Mouse (Mus musculus) kidney, adult 18-20 months (tissue): ENCODE results near the gene Slc37a2.
"Not testable (repeated sequence)": the region's sequence is repeated elsewhere in the genome, so short reads cannot be mapped to it uniquely, and the experiment has no call there.

ENCODE experiments used
- DNase-seq: peaks from one replicate; pipeline ENCODE4 v3.0.0; 2021

Slc37a2 gene

GRCm38 (mm10) chr9:37255149-37255888 lies at the start of gene Slc37a2:
Slc37a2 (minus strand) TSS chr9:37255738.
- peak; percentile 76 for DNase-seq

- no peak for DNase-seq
These were observed 46.2 kb upstream of the Slc37a2 start for GRCm38 (mm10) chr9:37301720-37302119.

- not testable (repeated sequence) for DNase-seq
These were observed 45.0 kb upstream of the Slc37a2 start for GRCm38 (mm10) chr9:37300501-37300900.

GRCm38 (mm10) chr9:37295586-37295985 lies 40.0 kb upstream of the Slc37a2 start:
- no peak for DNase-seq

- DNase-seq = no peak
These were observed 11.1 kb upstream of the Slc37a2 start for GRCm38 (mm10) chr9:37266622-37267021.

GRCm38 (mm10) chr9:37255889-37256225 lies 319 bp upstream of the Slc37a2 start:
- peak; percentile 54 for DNase-seq

- DNase-seq = no peak
These were observed 917 bp downstream of the Slc37a2 start for GRCm38 (mm10) chr9:37254531-37255110.

- no peak for DNase-seq
These were observed 4.9 kb downstream of the Slc37a2 start for GRCm38 (mm10) chr9:37250631-37251030.

- DNase-seq = no peak
These were observed 5.6 kb downstream of the Slc37a2 start for GRCm38 (mm10) chr9:37249976-37250375.

- no peak for DNase-seq
These were observed 7.1 kb downstream of the Slc37a2 start for GRCm38 (mm10) chr9:37248381-37248906.

- DNase-seq = no peak
These were observed 8.1 kb downstream of the Slc37a2 start for GRCm38 (mm10) chr9:37247429-37247828.

GRCm38 (mm10) chr9:37245810-37246209 lies 9.7 kb downstream of the Slc37a2 start:
- no peak for DNase-seq

GRCm38 (mm10) chr9:37245404-37245803 lies 10.1 kb downstream of the Slc37a2 start:
- DNase-seq = no peak

- DNase-seq = no peak
These were observed 10.9 kb downstream of the Slc37a2 start for GRCm38 (mm10) chr9:37244600-37244999.

- DNase-seq = no peak
These were observed 12.8 kb downstream of the Slc37a2 start for GRCm38 (mm10) chr9:37242764-37243163.

- no peak for DNase-seq
These were observed 19.4 kb downstream of the Slc37a2 start for GRCm38 (mm10) chr9:37235951-37236737.

- no peak for DNase-seq
These were observed 23.0 kb downstream of the Slc37a2 start for GRCm38 (mm10) chr9:37232201-37233195.

GRCm38 (mm10) chr9:37230486-37231195 lies 24.9 kb downstream of the Slc37a2 start:
- DNase-seq = no peak

- DNase-seq = peak; percentile 60
These were observed 25.6 kb downstream of the Slc37a2 start for GRCm38 (mm10) chr9:37229880-37230325.

- DNase-seq = no peak
These were observed 30.0 kb downstream of the Slc37a2 start for GRCm38 (mm10) chr9:37225581-37225980.

GRCm38 (mm10) chr9:37220755-37221154 lies 34.8 kb downstream of the Slc37a2 start:
- no peak for DNase-seq
